Mouse (Mus musculus) left cerebral cortex, adult 9 months (tissue): ENCODE measurements around the gene Thrb.

ENCODE experiments used
- DNase-seq, 2 experiments: peaks; one replicate each; pipeline ENCODE4 v3.0.0; 2022; ENCODE audit warnings: low spot score in 2 of 2

Thrb gene

DNA sequence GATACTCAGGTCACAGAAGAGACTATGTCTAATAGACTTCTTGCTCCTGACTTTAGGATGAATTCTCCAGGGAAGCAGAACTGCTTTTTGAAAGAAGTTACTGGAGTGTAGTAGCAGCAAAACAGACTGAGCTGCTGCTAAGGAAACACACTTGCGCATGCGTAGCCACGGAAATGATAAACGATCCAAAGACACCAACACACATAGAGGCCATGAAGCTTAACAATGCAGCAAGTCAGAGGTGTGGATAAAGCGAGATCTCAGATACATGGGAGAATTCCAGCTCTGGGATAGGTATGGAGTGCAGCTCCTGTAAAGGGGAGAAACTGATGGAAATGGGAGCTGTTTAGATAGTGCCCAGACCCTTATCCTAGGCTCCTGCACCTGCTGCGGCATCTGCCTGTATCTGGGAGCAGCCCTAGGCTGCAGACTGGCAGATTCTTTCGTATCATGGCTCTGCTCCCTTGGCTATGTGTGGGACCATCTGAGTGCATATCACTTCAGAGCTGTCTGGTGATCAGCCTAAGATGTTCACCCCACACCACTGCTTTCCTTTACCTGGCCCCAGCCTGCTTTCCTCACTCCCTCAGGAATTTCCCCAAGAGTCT lies 53.3 kb downstream of the Thrb start:
- peak in 1 of 2 experiments; percentile 26 for DNase-seq

DNA sequence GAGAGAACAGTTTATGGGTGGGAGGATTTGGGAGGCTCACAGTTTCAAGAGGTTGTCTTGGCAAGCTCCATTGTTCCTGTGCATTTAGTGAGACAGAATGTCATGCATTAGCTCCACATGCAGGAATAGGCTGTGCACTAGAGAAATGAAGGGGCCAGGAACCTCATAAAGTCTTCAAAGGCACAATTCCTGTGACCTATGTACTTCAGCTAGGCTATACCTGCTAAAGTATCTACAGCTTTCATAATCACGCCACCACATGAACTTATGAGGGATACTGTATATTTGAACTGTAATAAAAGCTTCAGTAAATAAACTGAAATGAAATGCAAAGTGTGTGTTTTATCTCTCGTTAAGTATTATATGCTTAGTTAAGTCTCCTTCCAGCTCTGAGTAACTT lies 59.4 kb downstream of the Thrb start:
- no peak for DNase-seq

DNA sequence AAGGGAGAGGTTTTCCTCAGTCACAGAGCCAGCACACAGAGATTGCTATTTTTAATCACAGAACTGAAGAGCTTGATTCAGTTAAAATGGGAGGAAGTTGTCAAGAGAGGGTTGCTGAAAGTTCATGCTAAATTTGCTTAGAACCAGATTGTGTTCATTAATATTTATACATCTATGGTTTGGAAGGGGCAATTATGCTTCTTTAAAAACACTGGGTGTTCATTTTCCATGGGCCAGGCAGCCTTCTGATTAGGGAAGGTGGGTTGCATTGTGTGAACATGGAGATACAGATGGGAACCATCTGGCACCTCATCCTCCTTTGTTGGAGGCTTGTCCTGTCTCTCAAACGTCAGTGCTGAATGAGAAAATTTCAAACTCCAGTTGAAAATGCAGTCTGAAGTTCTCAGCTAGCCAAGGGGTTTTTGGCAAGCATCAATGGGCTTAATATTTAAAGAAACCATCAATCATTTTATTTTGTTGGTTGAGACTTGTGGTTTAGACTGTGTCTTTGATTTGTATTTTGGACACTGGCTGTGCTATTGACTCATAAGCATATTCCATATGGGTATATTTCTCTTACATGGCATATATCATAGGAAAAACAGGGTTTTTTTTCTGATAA lies 62.9 kb downstream of the Thrb start:
- peak in 1 of 2 experiments; percentile 42 for DNase-seq

DNA sequence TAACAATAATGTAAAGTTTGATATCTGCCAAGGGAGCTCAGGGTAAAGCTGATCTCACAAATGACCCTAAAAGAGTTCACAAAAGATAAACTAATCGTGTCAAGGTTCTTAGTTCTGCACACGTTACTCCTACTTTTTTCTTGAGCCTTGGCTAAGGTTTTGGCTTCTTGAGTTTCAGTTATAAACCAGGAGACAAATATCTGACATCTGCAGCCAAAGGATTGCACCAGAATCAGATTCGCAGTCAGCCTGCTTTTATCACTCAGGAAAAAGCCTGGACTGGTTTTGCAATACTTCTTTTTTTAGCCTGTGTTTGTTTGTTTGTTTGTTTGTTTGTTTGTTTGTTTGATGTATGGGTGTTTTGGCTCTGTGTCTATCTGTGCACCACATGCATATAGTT lies 64.5 kb downstream of the Thrb start:
- DNase-seq = no peak

DNA sequence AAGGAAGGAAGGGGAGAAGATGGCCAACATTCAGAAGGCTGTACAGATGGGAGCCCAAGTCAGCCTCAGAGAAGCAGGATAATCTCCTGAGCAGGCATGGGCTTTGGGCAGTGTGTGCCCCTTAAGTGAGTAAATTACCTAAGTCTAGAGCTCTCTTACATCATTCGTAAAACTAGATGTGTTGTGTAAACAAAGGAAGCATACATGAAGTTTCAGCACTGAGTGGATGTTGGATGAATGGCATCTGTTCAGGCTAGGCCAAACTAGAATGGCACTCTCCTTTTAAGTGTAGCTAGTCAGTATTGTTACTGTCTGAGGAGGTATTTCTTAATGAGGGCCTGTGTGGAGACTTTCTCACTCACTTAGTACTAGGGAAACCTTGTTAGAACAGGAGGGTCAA lies 66.8 kb downstream of the Thrb start:
- DNase-seq = no peak

DNA sequence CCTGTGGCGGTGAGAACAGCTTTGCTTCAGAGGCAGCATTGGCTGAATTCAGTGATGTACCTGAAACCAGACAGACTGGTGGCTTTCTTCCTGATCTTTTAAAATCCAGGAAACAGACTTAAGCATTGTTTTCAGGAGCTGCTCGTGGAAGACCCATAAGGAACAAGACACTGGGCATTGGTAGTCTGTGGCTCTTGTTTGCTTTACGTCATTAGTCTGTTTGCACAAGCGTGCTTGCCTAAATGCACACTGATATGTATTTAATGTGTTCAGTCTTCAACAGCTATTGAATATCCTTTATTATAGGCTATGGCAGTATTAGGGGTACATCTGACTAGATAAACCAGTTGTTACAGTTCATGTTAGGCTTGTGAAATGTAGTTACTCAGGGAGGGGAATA lies 67.8 kb downstream of the Thrb start:
- no peak for DNase-seq

DNA sequence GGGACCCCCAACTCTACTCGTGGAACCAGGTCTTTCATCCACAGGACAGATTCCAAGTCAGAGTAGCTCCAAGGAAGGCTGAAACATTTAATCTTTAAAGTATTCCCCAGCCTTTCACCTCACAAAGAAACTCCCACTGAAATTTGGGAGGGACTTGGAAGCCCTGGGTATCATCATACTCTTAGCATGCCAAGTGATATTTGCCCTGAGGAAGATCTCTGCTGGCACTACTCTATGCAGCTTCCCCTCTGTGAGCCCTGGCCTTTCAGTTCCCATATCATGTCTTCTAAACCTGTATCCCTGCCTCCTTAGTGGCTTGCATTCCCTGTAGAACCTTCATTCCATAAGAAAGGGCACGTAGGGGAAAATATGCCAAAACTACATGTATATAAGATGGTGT lies 68.8 kb downstream of the Thrb start:
- DNase-seq = no peak

DNA sequence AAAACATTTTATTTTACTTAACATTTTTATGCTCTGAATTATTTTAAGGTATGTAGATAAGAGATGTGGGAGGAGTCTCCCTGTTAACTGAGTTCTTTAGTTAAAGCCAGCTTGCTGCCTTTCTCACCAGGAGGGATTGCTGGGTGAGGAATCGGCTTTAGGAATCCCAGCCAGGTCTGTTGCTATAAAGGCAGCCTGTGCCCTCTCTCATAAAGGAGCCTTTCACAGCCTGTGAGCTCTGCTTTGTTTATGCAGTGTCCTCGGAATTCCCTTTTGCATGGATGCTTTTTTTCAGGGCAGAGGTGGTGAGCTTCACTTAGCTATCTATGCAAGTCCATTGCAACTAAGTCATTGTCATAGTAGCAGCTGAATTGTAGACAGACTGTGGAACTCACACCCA lies 71.0 kb downstream of the Thrb start:
- no peak for DNase-seq

DNA sequence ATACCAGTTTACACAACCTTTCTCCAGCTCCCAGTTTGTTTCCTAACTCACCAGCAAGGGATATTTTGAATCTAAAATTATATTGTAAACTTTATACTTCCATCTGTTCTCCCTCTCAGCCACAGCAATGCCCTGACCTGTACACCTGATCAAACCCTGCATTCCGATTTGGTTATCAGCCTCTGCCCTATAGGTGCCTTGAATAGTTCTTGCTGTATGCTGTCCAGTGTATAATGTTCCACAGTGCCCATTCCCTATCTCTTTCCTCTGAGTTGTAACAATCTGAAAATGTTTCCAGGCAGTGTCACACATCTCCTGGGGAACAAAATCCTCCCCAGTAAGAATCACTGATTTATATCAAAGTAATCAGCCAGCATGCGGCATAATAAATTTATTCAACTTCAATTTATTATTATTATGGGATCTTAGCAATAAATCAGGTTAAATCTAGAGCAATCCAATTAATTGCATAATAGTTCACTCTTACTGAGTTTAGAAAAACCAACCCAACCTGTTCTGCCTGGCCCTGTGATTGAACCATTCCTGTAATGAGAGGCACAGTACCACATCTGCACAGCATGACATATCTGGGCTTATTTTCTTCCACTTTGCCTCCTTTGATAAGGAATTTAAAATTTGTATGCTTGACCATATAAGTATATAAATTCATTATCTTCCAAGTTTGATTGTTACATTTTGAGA lies 73.2 kb downstream of the Thrb start:
- no peak for DNase-seq

DNA sequence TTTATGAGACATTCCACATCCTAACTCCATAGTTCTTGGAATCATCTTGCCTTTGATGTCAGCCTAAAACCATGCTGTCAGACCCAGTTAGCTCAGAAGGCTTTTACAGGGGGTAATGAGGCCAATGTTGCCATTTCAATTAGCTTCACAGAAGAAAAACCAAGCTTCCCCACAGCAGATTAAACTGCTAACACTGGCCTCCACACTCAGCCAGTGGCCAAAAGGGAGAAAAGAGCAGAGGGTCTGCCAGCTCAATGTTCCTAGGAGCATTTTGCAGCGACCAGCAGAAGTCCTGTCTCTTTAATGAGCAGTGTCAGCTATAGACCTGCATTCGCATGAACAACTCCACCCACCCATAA lies 73.7 kb downstream of the Thrb start:
- DNase-seq = no peak

DNA sequence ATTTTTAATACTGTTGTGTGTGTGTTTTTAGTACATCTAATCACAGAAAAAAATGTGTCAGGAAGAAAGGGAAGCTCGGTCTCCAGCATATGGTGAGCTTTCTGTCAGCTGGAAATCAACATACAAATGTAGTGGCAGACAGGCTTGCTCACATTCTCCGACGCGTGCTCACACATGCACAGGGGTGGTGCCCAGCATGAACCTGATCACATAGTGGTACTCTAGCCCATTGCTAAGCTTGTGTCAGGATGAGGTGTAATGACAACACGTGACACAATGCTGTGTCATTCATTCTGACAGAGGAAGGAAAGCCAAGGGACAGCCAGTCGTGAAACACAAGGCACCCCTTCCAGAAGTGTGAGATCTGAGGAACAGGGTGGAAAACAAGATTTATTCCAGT lies 75.4 kb downstream of the Thrb start:
- no peak for DNase-seq

DNA sequence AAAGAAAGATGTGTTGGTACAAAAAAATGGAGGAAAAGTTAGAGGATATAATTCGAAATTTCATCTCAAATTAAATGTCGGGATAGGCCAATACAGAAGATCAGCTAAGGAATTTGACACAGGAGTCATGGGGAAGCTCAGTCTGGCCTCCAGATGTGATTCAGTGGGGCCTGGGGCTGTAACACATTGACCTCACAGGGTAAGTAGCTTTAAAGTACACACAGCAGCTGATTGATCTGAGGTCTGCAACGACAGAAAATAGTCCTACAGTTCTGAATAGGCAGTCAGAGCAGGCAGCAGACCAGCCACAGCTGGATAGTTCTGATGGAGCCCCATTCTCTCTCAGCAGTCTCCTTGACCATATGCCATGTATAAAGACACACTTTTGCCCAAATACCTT lies 80.8 kb downstream of the Thrb start:
- no peak for DNase-seq

DNA sequence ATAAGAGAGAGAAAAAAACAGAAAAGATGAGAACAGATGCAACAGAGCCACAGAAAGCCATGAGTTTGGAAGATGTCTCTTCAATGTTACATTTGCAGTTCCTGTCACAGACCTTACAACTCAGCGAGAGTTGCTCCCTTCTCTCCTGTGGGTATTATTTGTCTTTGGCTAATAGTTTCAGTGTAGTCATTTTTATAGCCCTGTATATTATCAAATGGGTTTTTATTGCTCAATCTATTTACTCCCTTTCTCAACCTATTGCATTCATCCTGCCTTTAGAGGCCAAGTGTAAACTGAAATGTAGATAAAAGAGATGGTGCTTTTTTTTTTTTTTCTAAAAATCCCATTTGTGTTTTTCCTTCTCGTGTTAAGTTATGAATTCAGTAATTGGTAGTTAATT lies 82.2 kb downstream of the Thrb start:
- DNase-seq = no peak

DNA sequence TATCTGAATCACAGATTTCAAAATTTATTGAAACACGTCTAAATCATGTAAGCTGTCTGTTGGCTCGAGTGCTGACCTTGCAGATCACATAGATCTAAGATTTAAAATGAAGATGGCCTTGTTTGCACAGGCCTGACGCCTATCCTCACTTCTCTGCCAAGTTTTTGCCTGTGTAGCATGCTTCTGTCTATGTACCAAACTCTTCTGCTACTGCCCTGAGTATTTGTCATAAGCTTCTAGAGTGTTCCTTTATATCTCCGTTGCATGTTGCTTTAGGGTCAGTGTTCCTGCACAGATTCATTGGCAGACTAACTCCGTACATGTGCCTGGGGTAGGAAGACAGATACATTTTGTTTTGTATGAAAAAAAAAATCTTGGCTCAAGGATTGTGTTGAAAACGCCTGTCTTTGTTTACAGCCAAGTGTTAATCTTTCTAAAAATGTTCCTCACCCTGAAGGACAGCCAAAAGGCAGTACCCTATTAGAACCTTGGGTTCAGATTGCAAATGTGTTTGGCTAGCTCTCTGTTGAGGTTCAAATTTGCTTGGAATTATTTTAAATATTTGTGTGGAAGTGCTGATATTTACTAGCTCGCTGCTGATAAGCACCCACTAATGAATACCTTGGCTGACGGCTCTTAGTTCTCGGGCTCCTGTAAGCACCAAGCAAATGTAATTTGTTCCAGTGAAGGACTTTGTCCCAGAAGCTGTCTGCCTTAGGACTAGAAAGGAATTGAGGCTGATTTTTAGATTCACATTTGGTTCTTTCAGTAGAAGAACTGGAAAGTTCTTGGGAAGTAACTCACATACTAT lies 83.0 kb downstream of the Thrb start:
- DNase-seq = no peak

DNA sequence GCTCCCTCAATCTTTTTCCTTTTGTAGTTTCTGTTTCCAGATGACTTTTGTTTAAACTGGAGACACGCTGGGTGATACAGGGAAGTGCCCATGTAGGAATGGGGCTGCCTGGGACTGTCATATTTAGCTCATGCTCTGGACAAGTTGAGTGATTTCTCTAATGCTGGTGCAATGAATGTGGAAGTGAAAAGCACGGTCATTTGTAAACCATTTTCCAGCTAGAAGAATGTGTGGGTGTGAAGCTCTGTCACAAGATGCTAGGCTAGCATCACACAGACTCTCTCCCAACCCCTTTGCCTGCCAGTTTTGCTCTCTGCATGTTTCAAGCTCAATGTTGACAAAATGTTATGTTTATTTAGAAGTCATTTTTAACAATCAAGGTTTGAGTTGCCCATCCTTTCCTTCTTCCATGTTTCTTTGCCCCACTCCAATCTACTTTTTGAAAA lies 83.7 kb downstream of the Thrb start:
- no peak for DNase-seq

DNA sequence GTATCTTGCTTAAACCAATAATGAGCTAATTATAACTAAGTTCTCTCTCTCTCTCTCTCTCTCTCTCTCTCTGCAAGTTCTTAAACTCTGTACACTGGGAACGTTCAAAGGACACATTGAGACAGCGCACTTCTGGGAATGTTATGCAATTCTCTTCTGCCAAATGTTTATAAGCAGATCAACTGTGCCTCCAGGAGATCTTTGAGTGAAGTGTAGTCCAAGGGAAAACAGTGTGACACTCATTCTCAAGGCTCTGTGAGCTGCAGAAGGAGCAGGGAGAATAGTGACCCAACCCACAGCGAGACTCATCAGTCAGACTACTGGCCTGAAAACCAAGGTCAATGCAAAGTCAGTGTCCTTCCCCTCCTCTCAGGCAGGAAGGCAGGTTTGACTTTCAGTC lies 87.9 kb downstream of the Thrb start:
- no peak for DNase-seq

DNA sequence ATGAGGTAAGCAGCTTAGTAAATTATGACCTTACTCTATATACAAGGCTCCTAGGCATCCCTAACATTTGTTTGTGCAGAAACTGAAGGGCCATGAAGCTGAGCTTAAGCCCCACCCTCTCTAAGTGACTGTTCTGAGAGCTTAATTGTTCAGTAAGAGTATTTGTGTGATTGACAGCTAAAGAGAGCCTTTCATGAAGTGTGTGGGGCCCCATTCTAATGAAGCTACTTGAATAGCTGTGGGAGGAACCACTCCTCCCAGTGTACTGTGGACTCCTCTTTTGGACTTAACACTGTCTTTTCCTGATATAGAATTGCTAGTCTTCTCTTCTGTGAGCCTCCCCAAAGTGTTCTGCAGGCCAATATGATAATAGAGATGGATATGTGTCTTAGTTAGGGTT lies 88.9 kb downstream of the Thrb start:
- no peak for DNase-seq

DNA sequence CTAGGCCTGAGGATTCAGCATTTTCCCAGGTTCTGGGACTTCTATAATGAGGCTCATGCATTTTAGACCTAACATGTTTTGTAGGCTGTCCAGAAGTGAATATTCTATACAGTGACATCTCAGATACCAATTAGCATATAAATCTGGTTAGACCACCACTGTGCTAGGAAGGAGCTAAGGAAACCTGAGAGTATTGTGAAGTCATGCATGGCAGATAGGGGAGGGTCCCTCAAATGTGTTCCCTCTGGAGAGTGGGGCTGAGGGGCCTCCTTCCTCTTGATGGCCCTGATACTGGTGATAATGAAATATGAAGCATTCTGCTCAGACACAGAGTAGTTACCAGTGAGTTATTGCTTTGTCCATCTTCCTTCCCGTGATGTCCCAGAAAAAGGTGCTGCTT lies 91.8 kb downstream of the Thrb start:
- DNase-seq = no peak

DNA sequence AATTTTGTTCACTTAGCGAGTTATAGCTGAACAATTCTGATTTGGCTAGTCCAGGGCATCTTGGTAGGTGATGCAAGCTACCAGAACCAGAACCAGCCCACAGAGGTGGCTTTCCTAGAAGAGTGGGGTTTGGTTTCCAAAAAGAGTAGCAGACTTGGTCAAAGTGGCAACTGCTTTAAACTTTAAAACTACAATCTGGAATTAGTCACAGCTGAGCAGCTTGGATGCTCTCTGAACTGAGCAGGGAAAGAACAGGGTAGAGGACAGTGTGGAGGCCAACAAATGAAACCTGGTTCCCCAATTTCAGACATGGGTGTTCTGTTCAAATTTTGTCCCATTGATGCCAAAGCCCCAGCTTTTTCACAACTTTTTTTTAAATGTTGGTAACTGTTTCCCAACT lies 93.4 kb downstream of the Thrb start:
- no peak for DNase-seq

DNA sequence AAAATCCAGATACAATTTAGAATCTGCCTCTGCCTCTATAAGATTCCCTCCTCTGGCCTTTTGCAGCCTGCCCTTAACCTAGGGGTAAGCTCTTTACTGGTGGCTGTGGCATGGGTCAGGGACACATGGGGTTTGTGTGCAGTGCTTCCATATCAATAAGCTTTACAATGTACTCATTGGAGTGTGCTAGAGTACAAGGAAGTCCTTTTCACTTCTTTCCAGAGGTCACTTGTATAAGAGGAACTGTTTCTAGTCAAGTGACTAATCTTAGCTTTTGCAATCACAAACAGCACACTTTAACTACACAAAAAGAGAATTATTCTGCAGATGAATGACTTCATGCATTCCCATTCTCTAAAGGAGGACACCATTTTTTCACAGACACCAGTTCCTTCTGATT lies 96.7 kb downstream of the Thrb start:
- DNase-seq = no peak

DNA sequence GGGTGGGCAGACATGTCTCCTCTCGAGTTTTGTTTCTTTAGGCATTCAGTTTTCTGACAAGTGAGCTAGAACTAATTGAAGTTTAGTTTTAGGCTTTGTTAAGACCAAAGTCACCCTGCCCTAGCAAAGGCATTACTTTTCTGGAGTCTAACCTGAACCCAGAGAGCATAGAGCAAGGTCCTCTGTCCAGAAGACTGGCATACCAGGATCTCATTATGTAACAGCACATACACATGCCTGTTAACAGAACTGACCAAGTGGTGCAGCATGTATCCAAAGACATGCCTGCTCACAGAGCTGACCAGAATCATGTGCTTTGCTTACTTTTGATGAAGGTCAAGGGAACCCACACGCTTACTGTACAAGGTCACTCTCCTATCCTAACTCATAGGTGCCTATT lies 107.9 kb downstream of the Thrb start:
- DNase-seq = no peak

DNA sequence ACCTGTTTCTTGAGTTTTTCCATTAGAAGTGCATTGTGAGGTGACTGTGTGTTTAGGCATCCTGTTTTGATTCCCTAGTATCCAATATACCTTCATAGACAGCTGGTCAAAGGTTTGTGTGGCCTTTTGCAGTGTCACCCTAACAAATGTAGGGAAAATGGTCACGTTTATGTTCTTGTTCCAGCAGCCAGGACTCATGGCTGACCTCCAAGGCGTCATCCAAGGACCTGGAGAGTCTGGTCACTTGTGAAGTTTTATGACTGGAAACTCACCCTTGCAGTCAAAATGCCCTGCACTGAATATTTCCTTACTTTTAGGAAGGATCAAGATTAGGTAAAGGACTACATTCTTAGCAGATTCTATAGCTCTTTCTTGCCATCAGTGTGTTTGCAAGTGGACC lies 114.3 kb downstream of the Thrb start:
- no peak for DNase-seq

DNA sequence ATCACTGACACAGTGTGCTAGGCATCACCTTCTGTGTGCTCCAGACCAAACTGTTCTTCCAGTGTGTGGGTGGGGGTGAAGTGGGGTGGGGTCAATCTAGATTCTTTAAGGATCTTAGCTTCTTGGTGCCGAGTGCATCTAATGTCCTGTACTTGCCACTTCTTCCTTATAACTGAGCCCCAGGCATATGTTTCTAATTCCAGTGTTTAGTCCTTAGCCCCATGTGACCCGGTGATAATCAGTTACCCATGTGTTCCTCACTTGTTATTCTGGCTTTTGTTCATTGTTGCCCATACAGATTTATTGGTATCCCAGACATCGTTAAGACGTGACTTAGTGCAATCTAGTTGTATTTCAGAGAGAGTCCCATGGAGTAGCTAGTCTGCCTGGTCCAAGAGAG lies 121.9 kb downstream of the Thrb start:
- no peak for DNase-seq
